Mouse (Mus musculus) liver, adult 2 months (tissue): ENCODE results near the gene Calcb.

Experiments used
- CTCF ChIP-seq: fragments of 200-500 bp; IDR thresholded peaks from 2 replicates; pipeline ENCODE4 v1.5.1; 2011; ENCODE audit warnings: low read depth, low read length, control low read depth
- POLR2A ChIP-seq: fragments of 200-500 bp; IDR thresholded peaks from 2 replicates; pipeline ENCODE4 v1.6.1; 2011; ENCODE audit warnings: low read length, control low read depth; ENCODE audit not compliant: insufficient read depth; ENCODE audit errors: extremely low read depth

GRCm38 (mm10) chr7:114736256-114736655 is 17.8 kb downstream of the Calcb start:
- TF ChIP-seq CTCF (no peak), POLR2A (no peak)
